Mouse (Mus musculus) lung, postnatal 0 days (tissue): Measurements from ENCODE around the gene Pbx4. TPM values are rescaled to one million over a fixed set of nuclear protein-coding genes. Genes with fewer than 3 reads are reported as not detected.

Experiments used
- ATAC-seq: fragments of 200-750 bp; cut with Nextera tagmentation; 2 replicates; pipeline ENCODE4 v1.8.0; 2017; ENCODE audit warnings: moderate library complexity
- DNase-seq: peaks from one replicate; pipeline ENCODE4 v3.0.0-alpha.2; 2016; ENCODE audit warnings: low spot score
- H3K27ac ChIP-seq: fragments of 300-500 bp; sonication (generic); 2 replicates; pipeline ENCODE4 v1.5.1; 2014; ENCODE audit warnings: antibody characterized with exemption, mild to moderate bottlenecking, low read length, mixed read lengths
- H3K27me3 ChIP-seq: fragments of 300-500 bp; sonication (generic); replicated peaks from 2 replicates; pipeline ENCODE4 v1.6.1; 2014; ENCODE audit warnings: low read length, mixed read lengths; ENCODE audit not compliant: insufficient read depth
- H3K36me3 ChIP-seq: fragments of 300-500 bp; sonication (generic); 2 replicates; pipeline ENCODE4 v1.6.1; 2014; ENCODE audit warnings: low read length, mixed read lengths; ENCODE audit not compliant: insufficient read depth
- H3K4me1 ChIP-seq: fragments of 300-500 bp; sonication (generic); 2 replicates; pipeline ENCODE4 v1.6.1; 2014; ENCODE audit warnings: antibody characterized with exemption, low read depth, low read length, mixed read lengths; ENCODE audit not compliant: insufficient read depth
- H3K4me2 ChIP-seq: fragments of 300-500 bp; sonication (generic); replicated peaks from 2 replicates; pipeline ENCODE4 v1.6.1; 2014; ENCODE audit warnings: low read depth, mild to moderate bottlenecking, low read length, moderate library complexity, mixed read lengths
- H3K4me3 ChIP-seq: fragments of 300-500 bp; sonication (generic); 2 replicates; pipeline ENCODE4 v1.5.1; 2014; ENCODE audit warnings: low read depth, low read length
- H3K9ac ChIP-seq: fragments of 300-500 bp; sonication (generic); replicated peaks from 2 replicates; pipeline ENCODE4 v1.6.1; 2014; ENCODE audit warnings: low read depth, mild to moderate bottlenecking
- H3K9me3 ChIP-seq: fragments of 300-500 bp; sonication (generic); 2 replicates; pipeline ENCODE4 v1.6.1; 2016; ENCODE audit warnings: low read length, mixed read lengths
- CTCF ChIP-seq: IDR thresholded peaks from 2 replicates; pipeline ENCODE4 v1.5.1; 2016; ENCODE audit warnings: antibody characterized with exemption, mild to moderate bottlenecking
- EP300 ChIP-seq: IDR thresholded peaks from 2 replicates; pipeline ENCODE4 v1.6.1; 2016; ENCODE audit warnings: antibody characterized with exemption, mild to moderate bottlenecking, control low read depth
- WGBS: fragments of 180-500 bp; shearing (Covaris S2); extraction: QIAGEN DNeasy Blood & Tissue Kit; methylation state at CpG from one replicate; pipeline ENCODE4 v1.1.7; 2014; 5-methylcytosine and 5-hydroxymethylcytosine counted together
- polyA plus RNA-seq: library from polyadenylated mRNA; unstranded; fragments of >200 nt; fragmentation: Nextera tagmentation; extraction: Ambion mirVana; gene quantifications from 2 replicates; pipeline ENCODE4 v1.2.1, GENCODE M21; 2015

The Pbx4 gene
- polyA plus RNA-seq, 1 experiment from 2014 or later = 17.0 TPM

DNA sequence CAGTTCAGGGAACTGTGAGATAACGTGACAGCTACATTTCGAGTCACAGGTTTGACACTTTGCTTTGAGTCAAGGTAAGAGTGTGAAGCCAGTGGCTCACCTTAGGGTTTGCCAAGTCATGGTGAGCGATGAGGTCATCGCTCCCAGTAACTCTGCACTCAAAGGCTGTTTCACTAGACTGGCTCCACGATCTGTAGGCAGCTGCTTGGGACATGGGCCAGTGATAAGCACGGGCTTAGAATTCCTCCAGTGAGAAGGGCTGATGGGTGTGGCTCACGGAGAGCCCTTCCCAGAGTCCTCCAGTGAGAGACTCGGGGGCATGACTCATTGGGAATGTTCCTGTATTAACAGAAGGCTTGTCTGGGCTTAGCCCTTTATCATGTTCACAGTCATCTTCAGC is 16.7 kb downstream of the Pbx4 start:
- Histone ChIP-seq H3K4me3 (no peak overlapping the region), H3K4me1 (no peaks in the 10 kb centered on the region), H3K9me3 (no peaks in the 10 kb centered on the region), H3K36me3 (no peaks in the 10 kb centered on the region), H3K27ac (peak overlapping the region; percentile 85), H3K9ac (no peak overlapping the region), H3K4me2 (no peak overlapping the region), H3K27me3 (no peaks in the 10 kb centered on the region)
- no peak for TF ChIP-seq CTCF
- peak; percentile 98 for TF ChIP-seq EP300
- WGBS = 54% methylated on average over 8 of the region's 8 CpGs
- peak; percentile 97 for ATAC-seq
- DNase-seq = peak; percentile 95

DNA sequence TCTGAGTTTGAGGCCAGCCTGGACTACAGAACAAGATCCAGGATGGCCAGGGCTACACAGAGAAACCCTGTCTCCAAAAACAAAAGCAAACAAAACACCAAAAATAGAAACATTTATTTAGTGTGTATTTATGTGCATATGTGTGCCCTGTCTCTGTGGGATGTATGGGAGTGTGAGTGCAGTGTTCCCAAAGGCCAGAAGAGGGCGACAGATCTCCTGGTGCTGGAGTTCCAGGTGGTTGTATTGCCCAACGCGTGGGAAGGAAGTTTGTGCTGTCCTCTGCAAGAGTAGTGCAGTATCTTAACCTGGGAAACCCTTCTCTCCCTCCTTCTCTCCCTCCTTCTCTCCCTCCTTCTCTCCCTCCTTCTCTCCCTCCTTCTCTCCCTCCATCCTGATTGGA is 17.6 kb downstream of the Pbx4 start:
- ATAC-seq (no peak), DNase-seq (no peak)
- Histone ChIP-seq H3K27me3 (no peaks in the 10 kb centered on the region), H3K9me3 (no peaks in the 10 kb centered on the region), H3K4me3 (no peak overlapping the region), H3K27ac (no peak overlapping the region), H3K9ac (no peak overlapping the region), H3K36me3 (no peaks in the 10 kb centered on the region), H3K4me2 (no peak overlapping the region), H3K4me1 (no peaks in the 10 kb centered on the region)
- WGBS = 46% methylated on average over 3 of the region's 3 CpGs
- TF ChIP-seq EP300 = no peak
- peak; percentile 63 for TF ChIP-seq CTCF

DNA sequence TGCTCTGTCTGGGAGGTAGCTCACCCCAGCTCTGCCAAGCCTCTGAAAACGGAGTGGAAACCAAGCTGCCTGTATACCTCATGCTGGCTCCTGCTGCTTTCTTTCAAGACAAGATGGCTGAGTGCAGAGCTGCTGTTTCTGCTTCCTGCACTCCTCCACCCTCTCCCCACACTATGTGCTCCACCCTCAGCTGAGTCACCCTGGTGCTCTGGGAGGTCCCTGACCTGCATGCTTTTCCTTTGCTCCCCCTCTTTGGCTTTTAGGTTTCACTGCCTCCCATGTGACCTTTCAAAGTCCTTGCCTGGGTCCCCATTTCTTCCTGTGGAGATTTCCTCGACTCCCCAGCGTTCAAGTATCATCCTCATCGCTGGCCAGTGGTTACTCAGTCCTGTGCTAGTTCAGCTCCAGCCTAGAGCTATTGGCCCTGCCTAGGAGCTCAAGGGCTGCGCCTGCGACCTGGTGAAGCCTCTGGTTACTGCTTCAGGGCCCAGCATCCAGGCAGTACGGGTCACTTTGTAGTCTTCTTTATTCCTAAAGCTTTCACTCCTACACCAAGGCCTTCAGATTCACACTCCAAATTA is 18.7 kb downstream of the Pbx4 start:
- no peaks in the 10 kb centered on the region for H3K36me3 ChIP-seq
- H3K4me2 ChIP-seq = no peak overlapping the region
- H3K4me1 ChIP-seq = no peaks in the 10 kb centered on the region
- no peak overlapping the region for H3K4me3 ChIP-seq
- WGBS = 61% methylated on average over 7 of the region's 7 CpGs
- peak overlapping the region; percentile 52 for H3K27ac ChIP-seq
- DNase-seq (peak; percentile 32), ATAC-seq (no peak)
- H3K9ac ChIP-seq = no peak overlapping the region
- TF ChIP-seq EP300 = no peak
- no peak for TF ChIP-seq CTCF
- H3K9me3 ChIP-seq = no peaks in the 10 kb centered on the region
- H3K27me3 ChIP-seq = no peaks in the 10 kb centered on the region

DNA sequence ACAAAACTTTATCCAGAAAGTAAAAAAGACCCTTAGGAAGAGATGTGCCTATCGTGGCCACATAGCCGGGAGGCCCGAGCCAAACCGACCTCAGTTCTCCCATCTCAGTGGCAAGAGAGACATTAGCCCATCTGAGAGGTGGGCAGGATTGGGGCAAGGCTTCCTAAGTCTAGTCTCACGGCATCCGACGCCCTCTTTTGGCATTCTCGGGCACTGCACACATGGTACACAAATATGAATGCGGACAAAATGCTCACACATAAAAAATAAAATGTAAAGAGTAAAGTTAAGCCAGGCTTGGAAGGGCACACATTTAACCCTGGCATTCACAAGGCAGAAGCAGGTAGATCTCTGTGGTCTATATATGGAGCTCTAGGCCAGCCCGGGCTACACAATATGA is 21.6 kb downstream of the Pbx4 start:
- H3K4me2 ChIP-seq = no peak overlapping the region
- H3K9ac ChIP-seq = no peak overlapping the region
- no peak overlapping the region for H3K27ac ChIP-seq
- DNase-seq (no peak), ATAC-seq (no peak)
- no peaks in the 10 kb centered on the region for H3K9me3 ChIP-seq
- 86% methylated on average over 10 of the region's 10 CpGs for WGBS
- H3K4me1 ChIP-seq = no peaks in the 10 kb centered on the region
- H3K27me3 ChIP-seq = no peaks in the 10 kb centered on the region
- no peaks in the 10 kb centered on the region for H3K36me3 ChIP-seq
- TF ChIP-seq EP300 = no peak
- TF ChIP-seq CTCF = no peak
- no peak overlapping the region for H3K4me3 ChIP-seq

DNA sequence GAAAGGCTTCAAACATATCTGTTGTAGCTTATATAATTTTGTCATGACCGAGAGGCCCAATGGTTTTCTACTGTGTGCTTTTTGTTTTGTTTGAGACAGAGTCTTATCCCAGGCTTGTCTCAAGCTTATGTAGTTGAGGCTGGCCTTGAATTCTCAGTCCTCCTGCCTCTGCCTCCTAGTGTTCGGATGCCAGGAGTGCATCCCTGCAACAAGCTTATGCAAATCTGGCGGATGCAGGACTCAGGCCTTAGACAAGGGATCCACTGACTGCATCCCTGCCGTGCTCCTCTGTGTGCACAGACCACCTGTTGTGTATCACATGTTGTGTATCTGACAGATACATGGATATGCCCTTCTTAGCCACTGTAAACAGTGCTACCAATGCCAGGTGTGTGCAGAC is 28.5 kb downstream of the Pbx4 start:
- peak; percentile 54 for TF ChIP-seq CTCF
- TF ChIP-seq EP300 = no peak
- DNase-seq (no peak), ATAC-seq (no peak)
- no peaks in the 10 kb centered on the region for H3K36me3 ChIP-seq
- H3K4me3 ChIP-seq = no peak overlapping the region
- H3K27ac ChIP-seq = no peak overlapping the region
- H3K9me3 ChIP-seq = no peaks in the 10 kb centered on the region
- WGBS = 62% methylated on average over 4 of the region's 4 CpGs
- H3K27me3 ChIP-seq = no peaks in the 10 kb centered on the region
- H3K4me2 ChIP-seq = no peak overlapping the region
- H3K4me1 ChIP-seq = no peaks in the 10 kb centered on the region
- no peak overlapping the region for H3K9ac ChIP-seq

DNA sequence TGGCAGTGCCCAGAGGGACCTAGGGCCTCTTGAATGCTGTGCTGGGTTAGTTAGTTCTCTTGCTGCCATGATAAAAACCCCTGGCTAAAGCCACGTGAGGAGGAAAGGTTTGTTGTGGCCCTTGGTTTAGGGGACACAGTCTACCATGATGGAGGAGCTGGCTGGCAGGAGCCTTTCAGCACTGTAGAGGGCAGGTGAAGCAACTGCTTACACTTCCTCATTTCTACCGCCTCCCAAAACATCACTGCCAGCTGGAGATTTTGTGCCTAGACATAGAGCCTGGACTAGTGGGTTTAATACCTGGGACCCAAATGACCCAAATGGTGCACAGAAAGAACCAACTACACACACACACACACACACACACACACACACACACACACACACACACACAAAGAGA is 29.0 kb downstream of the Pbx4 start:
- H3K9ac ChIP-seq = no peak overlapping the region
- H3K27ac ChIP-seq = no peak overlapping the region
- H3K4me3 ChIP-seq = no peak overlapping the region
- TF ChIP-seq CTCF = no peak
- no peak for TF ChIP-seq EP300
- H3K4me2 ChIP-seq = no peak overlapping the region
- ATAC-seq = no peak
- 50% methylated on average over 2 of the region's 2 CpGs for WGBS
- no peak for DNase-seq
- H3K27me3 ChIP-seq = no peaks in the 10 kb centered on the region
- no peaks in the 10 kb centered on the region for H3K9me3 ChIP-seq
- H3K4me1 ChIP-seq = no peaks in the 10 kb centered on the region
- no peaks in the 10 kb centered on the region for H3K36me3 ChIP-seq
